Mouse (Mus musculus) erythroblast, embryonic 14.5 days (primary cell): ENCODE results near the gene Gm20931. TPM values are rescaled to one million over a fixed set of nuclear protein-coding genes. Genes with fewer than 3 reads are reported as not detected.
"Not testable (repeated sequence)": the region's sequence is repeated elsewhere in the genome, so short reads cannot be mapped to it uniquely, and the experiment has no call there.

Experiments used
- H3K27me3 ChIP-seq: 2 replicates; pipeline ENCODE4 v1.6.1; 2012; ENCODE audit warnings: inconsistent platforms; ENCODE audit not compliant: control insufficient read depth
- H3K36me3 ChIP-seq: 2 replicates; pipeline ENCODE4 v1.6.1; 2012; ENCODE audit warnings: mild to moderate bottlenecking, inconsistent platforms; ENCODE audit not compliant: control insufficient read depth
- H3K4me1 ChIP-seq: 2 replicates; pipeline ENCODE4 v1.6.1; 2012; ENCODE audit warnings: inconsistent platforms; ENCODE audit not compliant: control insufficient read depth
- H3K4me3 ChIP-seq: replicated peaks from 2 replicates; pipeline ENCODE3; 2012; ENCODE audit warnings: moderate library complexity, mild to moderate bottlenecking, inconsistent platforms
- H3K9me3 ChIP-seq: 2 replicates; pipeline ENCODE4 v1.6.1; 2012; ENCODE audit warnings: low read length, inconsistent platforms, mixed read lengths; ENCODE audit not compliant: control insufficient read depth
- polyA plus RNA-seq: library from polyadenylated mRNA; stranded (reverse); fragments of >175 nt; gene quantifications from 2 replicates; pipeline ENCODE4 v1.2.3, GENCODE M21; 2012

Gm20931 gene
- not detected in 2 replicates for polyA plus RNA-seq

GRCm38 (mm10) chrY:55213420-55213819, at the start of gene Gm20931:
Gm20931 (plus strand) TSS chrY:55213720.
- not testable (repeated sequence) for H3K4me1 ChIP-seq, H3K9me3 ChIP-seq, H3K36me3 ChIP-seq, H3K4me3 ChIP-seq, H3K27me3 ChIP-seq
